Mouse (Mus musculus): ENCODE measurements around the gene Celf2.
"Not testable (repeated sequence)": the region's sequence is repeated elsewhere in the genome, so short reads cannot be mapped to it uniquely, and the experiment has no call there.

Gene Celf2

DNA sequence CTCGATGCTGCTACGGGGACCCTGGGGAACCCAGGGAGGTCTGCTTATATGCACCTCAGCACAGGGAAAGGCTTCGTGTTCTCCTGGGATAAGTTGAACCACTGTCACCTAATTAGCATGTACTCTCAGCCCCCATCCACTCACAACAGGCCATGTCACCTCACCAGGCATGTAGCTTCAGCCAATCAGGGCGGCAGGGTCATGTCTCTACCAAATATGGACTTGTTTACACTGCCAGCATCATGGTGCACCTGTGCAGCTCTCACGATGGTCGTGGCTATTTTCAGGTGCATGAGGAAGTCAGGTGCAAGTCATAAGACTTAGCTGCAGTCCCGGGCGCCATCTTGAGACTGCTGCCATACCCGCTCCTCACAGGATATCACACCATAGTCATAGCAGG is at the start of gene Celf2:
Celf2 (minus strand) TSS at position 101 of the 400 bp plus-strand sequence.
- not testable (repeated sequence) for DNase-seq (ENCODE audit: low read depth)

DNA sequence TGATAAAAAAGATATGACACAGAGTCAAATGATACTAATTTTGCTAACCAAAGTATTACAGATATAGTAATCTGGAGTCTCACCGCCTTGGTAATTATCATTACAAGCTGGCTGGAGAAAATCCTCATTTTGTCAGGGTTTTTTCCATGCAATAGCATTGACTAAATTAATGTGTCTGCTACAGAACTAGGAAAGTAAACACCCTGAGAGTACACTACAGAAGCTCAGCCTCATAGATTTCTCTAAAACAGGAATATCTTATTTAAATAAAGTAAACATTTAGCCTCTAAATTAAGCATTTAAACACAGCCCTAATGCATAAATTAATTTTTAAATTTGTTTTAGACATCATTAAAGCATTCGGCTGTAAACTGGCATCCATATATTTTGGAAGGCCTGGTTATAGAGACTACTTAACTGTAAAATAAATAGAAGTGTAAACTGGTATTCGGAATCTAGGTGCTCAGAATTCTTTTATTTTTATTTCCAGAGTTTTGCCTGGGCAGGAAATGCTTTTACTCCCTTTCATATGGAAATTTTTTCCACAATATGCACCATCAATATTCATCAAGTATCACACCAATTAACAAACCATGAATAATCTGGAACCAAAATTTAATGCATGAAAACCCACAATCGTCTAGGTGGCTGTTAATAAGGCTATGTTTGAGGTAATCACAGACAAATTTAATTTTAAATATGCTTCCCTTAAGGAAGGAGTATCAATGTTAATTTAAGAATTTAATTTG is 46.0 kb upstream of the Celf2 start:
- no peak for DNase-seq (ENCODE audit: low read depth)

DNA sequence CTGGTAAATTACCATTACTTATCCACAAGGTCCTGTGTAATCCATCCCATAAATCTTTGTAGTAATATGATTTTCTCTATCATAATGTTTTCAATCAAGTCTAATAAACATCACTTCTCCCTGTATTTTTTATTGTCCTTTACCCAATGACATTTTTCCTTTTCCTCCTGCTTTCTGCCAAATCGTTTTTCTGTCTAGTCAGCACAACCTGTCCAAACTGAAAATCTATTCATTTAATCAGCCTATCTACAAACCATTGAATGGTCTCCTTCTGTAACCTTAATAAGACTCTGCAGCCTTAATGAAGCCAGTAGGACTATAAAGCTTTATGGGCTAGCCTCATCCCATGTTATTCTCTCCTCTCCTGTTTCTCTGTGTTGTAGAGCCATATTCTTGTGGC is 45.2 kb upstream of the Celf2 start:
- DNase-seq (ENCODE audit: low read depth): no peak

DNA sequence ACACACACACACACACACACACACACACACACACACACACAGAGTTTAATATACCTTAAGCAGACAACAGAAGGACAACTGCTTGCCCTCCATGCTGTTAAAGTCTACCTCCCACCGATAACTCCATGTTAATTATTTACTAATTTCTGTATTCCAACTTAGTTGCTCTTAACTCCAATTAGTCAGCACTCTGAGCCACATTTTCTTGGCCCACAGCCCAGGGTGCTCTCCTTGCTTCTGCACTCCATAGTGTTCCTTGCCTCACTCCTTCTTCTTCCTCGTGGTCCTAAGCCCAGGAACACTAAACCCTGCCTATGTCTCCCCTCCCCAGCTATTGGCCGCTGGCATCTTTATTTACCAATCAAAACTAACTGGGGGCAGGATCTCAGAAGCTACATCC is 43.5 kb upstream of the Celf2 start:
- DNase-seq (ENCODE audit: low read depth): no peak

DNA sequence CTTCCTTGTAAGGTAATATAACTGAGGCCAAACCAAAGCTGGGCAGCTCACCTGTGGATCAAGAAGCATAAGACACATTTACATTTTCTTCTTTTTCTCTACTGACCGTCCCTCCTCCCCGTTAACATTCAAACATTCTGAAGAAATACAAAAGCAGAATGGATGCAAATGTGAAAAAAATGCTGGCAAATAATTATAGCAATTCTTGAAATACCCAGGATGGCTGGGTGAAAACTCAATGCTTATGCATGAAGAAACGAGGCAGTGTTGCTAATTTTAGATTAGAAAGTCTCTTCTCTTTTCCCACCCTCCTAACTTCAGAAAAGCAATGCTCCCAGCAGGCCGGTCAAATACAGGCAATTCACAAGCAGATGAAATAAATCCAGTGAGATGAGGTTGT is 39.5 kb upstream of the Celf2 start:
- DNase-seq (ENCODE audit: low read depth): no peak

DNA sequence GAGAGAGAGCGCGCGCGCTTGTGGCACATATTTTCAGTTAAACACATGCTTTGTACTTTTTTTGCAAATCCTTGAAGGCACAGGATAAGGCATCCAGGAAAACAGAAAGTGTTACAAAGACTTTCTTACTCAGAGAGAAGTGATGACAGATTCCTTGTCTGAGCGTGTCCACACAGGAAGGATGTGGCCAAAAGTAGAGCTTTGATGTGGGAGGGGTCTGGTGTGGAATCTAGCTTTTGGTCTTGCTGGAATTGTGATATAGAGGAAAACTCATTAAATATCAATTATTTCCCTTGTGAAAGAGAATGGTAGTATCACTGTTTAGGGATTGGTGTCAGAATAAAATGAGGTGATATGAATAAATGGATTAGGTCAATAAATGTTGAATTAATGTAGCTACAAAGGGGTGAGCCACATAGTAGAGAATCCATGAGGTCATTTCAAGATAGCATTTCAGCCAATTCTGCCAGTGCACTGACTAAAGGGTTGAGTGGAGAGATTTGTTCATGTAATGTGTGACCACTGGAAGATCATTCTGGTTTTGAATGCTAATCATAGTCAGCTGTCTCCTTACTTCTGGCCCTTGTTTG is 25.3 kb upstream of the Celf2 start:
- DNase-seq (ENCODE audit: low read depth): no peak

DNA sequence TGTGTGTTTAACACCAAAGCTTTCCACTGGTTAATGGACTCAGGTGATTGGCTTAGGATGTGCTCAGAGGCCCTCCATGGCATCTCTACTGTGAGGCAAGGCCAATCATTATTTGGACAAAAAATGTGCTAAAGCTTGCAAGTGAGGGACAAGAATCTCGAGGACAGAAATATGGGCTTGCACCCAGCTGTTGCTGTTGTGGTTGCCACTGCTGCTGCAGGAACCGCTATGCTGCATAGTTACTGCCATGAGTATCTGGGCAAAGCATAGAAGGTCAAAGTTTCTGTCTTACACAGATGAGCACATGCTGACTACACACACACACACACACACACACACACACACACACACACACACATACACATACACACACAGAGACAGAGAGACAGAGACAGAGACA is 24.8 kb upstream of the Celf2 start:
- DNase-seq (ENCODE audit: low read depth): no peak

DNA sequence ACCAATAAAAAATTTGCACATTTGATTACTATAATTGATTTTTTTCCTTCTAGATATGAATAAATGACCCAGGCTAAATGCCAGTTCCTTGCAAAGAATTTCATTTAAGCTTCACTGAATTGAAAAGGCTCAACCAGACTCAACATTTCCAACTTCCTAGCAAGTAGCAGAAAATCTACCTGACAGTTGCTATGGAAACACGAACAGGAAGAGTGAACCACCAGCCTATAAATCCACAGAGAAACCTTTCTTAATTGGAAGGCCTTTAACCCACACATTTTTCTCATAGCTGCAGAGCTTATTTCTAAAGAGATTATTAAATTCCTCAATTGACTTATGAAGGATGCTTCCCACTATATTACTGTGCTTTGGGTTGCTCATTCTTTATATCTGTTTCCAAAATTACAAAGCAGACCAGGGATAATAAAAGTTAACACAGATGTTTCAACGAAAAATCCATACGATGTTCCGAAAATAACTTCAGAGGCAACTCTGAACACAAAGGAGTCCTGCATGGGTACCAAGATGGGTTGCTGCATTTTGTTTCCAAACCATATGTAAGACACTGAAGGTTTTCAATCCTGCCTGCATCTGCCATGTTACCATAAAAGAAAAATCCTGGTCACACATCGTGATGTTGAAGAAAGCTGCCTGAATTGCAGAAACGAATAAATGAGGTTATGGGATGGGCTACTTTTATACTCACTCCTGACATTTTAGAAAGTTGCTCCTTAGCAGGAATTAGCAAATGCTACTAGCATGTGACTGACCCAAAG is 22.0 kb upstream of the Celf2 start:
- DNase-seq (ENCODE audit: low read depth): no peak

DNA sequence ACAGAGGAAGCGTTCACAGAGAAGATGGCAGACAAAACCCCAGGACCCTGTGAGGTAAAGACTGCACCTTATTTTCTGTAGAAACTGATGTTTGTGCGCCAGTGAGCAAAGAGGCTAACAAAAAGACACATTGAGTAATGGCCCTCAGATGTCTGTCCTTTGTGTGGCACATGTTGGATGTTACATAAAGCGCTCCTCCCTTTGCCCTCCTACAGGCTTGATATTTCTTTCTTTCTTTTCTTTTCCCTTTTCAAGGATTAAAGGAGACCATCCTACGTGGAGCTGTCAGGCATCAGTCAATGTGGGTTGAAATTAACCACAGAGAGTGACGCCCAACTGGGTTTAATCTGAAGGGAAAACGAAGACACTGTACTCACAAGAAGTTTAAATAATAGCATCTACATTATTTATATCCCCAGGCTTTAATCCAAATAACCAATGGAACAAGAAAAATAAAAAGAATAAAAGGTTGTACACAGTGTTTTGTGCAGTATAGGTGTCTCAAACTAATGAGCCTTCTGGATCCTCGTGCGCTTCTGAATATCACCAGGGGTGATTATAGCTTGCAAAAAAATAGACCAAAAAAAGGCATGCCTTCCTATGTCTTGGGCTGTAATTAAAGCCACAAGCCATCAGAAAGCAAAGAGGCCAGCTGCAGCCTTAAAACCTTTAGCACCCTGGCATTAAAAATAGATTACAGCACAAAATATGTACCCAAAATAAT is 21.3 kb upstream of the Celf2 start:
- no peak for DNase-seq (ENCODE audit: low read depth)

DNA sequence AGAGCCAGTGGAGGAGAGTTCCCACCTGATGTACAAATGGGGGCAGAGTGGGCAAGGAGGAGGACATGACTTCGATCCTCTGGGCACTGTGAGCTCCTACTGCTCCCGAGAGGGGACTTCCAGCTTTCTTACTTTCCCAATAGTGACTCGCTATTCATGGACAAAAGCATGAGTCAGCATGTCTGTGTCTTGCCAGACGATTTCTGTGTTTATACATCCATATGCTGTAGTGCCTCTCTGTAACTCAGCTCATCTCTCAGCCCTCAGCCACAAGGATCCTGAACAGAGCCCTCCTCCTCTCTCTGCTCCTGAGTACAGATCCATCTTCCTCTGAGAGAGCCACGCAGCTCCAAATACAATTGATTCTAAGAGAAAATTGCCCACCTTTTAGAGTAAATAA is 20.3 kb upstream of the Celf2 start:
- no peak for DNase-seq (ENCODE audit: low read depth)

DNA sequence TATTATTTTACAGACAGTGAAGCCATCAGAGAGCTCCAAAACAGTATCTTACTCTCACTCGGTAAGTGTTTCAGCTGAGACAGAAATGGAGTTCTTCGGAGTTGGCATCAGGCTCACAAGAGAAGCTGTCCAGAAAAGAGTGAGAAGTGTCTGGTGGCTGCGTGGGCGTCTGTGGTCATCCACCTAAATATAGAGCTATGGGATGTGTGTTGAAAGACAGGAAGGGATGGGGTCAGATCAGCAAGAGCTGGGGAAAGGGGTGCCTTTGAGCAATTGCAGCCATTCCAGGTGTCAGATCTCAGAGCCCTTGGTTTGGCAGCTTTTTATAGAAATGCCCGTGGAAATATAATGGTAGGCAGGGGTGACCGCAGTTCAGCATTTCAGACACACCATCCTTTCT is 17.3 kb upstream of the Celf2 start:
- no peak for DNase-seq (ENCODE audit: low read depth)

DNA sequence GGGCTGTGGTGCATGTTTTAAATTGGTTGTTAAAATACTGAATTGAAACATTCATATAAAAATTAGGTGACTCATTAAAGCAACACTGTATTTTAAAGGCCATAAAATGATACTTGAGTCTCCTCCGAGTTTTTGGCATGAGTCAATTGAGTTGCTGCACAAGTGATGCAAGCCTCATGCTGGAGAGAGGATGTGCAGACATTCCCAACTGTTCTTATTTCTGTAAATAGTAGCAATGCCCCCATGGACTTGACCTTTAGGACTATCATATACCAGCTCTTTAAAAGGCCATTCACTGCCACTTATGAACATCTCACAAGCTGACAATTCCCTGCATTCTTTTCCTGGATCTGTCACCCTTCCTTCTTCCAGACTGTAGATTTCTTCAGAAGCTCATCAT is 10.1 kb upstream of the Celf2 start:
- no peak for DNase-seq (ENCODE audit: low read depth)

DNA sequence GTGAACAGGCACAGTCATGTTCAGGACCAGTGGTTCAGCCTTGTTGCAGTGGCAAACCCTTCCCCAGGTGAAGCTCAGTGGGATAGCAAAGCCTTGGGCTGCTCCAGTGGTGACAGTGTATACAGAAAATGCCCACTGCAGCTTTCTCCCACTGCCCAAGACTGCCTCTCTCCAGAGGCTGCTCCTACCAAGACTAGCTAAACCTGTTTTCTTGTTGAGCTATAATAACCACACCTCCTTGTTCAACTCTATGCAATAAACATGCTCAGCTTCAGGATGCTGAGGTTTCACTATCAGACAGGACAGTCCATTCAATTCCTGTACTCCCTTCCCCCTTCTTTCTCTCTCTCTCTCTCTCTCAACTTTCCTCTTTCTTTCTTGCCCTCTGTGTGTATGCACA is 15.9 kb downstream of the Celf2 start:
- DNase-seq (ENCODE audit: low read depth): no peak

DNA sequence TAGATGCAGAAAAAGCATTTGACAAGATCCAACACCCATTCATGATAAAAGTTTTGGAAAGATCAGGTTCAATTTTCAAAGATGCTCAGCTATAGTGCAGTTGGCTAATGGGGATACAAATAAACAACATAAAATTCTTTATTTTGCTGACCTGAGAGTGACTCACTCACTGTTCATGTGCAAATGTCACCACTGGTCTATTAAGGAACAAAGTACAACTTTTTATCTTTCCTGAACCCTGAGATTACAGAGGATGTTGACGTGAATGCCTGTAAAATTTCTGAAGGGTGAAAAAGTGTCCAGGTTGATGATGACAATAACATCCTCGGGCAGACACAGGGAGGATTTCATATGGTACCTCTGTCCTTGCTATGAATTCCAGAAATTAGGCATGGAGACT is 24.4 kb downstream of the Celf2 start:
- no peak for DNase-seq (ENCODE audit: low read depth)

DNA sequence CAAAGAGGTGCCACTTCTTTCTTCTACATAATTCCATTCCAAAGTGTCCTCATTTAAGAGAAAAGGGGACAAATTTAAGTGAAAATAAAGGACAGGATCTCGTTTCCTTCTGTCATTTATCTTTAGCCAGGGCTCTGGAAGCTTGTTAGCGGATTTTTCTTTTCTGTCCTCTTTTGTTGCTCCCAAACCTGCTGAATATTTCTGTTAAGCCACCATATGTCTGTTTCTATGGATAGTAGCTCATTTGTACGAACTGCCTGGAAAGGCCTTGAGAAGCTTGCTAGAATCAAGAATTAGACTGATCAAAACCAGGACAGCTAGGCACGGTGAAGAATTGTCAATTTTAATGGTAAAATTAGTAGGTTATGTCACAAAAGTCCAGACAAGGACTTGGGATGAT is 27.3 kb downstream of the Celf2 start:
- DNase-seq (ENCODE audit: low read depth): no peak

DNA sequence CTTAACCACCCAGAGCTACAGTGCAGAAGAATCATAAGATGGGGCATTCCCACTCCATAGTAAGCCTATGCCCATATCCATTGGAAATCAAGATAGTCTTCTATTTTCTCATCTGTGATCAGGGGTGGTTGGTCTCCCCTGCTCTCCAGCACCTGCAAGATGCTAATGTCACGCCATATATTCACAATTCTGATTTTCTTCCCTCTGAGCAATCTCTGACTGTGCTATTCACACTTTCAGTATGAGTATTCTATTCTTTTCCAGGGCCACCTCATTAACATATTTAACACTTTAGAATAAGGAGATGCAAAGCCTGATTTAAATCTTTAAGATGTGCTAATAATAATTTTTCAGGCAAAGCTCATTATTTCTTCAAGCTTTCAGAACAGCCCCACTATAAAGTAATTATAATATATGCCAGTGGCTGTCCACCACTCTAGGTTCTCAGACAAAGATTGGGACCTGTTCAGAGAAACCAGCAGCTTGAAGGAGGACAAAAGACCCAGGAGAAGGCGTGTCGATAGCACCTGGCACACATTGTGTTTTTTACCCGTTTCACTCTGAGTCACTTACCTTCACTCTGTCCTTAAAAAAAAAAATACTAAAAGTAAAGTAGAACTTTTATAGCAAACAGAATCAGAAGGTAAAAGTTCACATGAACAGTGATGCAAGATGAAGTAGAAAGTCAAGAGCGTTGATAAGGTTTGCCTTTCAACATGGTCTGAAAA is 48.9 kb downstream of the Celf2 start:
- no peak for DNase-seq (ENCODE audit: low read depth)

DNA sequence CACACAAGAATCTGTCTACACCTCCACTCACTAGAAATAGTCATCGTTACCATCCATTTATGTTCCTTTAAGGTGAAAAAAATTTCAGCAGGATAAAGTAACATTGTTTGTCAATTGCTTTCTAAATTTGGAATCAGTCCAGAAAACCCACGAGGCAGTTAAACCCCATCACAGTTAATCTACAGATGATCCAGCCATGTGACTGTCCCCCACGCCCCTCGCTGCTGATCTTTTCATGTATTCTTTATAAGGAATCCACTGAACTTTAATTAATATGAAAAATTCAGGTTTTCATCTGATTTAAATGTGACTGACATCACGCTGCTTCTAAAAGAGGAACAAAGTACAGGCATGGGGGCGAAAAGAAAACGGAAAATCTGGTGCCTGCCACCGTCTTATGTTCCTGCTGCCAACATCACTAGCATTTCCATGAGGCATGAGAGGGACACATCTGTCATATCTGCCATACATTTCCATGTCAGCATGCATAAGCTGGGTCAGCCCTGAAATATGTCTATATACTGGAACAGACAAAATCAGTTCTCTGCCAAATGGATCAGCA is 70.6 kb downstream of the Celf2 start:
- DNase-seq (ENCODE audit: low read depth): no peak

DNA sequence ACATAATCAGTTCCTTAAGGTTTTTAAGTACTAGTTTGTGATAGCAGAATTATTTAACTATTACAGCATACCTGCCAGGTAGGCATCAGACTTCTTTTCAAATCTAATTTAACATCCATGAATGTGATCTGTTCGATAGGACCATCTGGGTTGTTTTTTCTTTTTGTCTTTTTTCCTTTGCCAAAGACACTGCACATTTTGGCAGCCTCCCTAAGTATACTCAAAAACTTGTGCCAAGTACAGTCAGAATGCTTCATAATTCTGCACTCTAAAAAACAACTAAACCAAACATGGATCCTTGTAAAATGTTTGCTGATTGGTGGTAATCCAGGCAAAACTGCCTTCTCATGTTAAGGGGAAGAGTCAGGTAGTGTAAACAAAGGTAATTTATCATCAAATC is 82.9 kb downstream of the Celf2 start:
- no peak for DNase-seq (ENCODE audit: low read depth)

DNA sequence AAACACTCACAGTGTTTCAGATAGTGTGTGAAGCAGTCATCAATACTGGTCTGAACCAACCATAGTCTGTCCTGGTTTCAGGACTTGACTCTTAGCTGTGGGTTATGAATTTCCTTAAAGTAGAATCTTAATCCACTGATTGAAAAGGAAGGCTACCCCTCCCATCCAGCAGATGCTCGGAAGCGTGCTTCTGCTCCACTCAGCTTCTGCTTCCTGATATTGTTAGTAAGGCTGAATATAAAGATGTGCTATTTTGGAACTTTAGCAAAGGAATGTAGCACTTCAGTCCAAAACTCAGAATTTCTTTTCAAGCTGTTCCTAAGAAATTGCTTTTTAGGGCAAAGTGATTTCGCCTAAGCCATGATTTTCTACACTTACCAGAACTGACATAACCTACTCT is 108.8 kb downstream of the Celf2 start:
- no peak for DNase-seq (ENCODE audit: low read depth)

DNA sequence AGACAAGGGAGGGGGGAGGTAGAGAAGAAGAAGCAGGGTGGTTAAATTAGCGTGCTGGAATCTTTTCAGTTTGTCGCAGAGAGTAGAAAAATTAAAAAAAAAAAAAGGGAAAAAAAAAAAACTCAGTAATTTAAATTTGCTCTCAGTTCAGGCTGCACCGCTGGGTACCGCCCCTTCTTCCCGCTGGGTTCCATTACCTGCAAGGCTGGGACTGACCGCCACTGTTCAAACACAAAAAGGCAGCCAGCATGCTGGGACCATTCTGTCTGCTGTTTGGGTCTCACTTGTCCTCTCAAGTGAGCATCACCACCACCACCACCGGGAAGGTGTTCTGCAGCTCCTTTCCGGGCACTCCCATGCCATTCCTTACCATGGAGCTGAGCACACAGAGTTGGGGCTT is 113.4 kb downstream of the Celf2 start:
- no peak for DNase-seq (ENCODE audit: low read depth)

DNA sequence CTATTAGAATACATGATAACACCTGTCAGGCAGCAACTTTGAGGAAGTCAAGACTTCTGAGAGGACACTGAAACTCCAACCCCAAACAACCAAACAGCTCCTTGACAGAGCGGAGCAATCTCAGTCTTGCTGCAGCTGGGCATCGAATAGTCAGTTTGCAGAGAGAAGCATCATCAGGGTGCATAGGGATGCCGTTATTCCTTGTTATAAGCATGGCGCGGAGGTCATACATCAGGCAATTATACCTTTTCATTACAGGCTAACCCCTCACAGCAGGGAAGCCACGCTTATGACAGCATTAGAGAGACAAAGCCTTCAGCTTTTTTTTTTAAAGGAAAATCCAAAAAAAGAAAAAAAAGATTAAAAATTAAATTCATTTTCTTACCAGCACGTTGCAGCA is 113.9 kb downstream of the Celf2 start:
- no peak for DNase-seq (ENCODE audit: low read depth)

DNA sequence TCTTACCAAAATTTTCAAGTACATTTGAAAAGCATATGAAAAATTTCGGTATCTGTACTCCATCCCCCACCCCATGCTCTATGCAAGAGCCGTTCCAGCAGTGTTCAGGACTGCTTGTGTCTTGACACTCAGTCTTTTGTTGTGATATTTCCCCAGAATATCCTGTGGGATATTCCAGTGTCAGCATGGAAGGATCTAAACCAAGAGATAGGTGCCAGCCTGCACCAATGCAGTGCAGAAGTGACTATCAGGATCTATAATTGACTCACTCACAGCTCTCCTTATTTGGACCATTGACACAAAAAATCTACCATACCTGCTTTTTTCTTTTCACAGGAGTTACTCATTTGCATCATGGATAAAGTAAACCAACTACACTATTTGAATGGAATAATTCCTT is 116.9 kb downstream of the Celf2 start:
- no peak for DNase-seq (ENCODE audit: low read depth)

All from fibroblast of lung, adult 2 months (primary cell).